Mouse (Mus musculus) ES-E14 (cell line): ENCODE measurements around the gene Rnf167.
A peak's percentile ranks its signal among the peaks of the same experiment; 100 is the strongest.

ENCODE experiments used
- CHD2 ChIP-seq: IDR thresholded peaks from 2 replicates; pipeline ENCODE4 v1.6.1; 2014; ENCODE audit warnings: mild to moderate bottlenecking, low read depth, low read length, inconsistent platforms
- HCFC1 ChIP-seq: IDR thresholded peaks from 2 replicates; pipeline ENCODE4 v1.6.1; 2012; ENCODE audit warnings: low read length, inconsistent platforms, borderline replicate concordance; ENCODE audit not compliant: insufficient read depth
- ZC3H11A ChIP-seq: IDR thresholded peaks from 2 replicates; pipeline ENCODE4 v1.6.1; 2012; ENCODE audit warnings: low read depth, mild to moderate bottlenecking, inconsistent platforms, low read length, borderline replicate concordance
- ZNF384 ChIP-seq: IDR thresholded peaks from 2 replicates; pipeline ENCODE4 v1.6.1; 2012; ENCODE audit warnings: low read depth, low read length, inconsistent platforms

DNA sequence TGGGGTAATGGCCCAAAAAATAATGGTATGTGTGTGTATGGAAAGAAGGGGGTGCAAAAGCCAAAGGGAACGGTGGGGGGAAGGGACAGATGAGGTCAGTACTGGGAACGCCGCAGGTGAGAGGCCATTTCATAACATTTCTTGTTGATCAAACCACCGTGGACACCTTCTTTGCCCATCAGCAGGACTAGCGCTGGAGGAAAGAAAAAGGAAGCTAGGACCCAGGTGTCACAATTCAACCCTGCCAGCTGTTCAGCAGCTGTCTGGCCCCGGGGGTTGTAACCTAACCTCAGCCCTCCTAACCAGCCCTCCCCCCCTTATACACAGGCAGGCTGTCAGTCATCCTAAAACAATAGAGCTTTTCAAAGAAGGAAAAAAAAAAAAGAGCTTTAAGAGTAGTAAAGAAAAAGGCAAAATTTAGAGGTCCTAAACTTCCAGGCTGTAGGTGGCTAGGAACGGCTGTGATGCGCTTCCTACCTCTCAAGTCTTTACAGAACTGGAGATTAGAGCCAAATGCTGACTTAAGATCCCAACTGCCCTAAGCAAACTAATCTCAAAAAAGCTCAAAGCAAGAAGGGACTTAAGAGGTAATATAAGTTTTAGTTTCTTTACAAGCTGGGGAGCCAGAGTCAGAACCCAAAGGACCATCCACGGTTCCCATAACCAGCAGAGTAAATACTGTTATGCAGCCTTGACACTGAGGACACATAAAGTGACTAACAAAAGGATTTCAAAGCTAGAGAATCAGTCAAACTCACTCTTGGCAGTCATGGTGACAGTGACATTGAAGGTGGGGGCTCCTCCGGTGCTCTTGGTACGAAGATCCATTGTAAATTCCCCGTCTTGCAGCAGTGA is 5.2 kb downstream of the Rnf167 start:
- TF ChIP-seq ZNF384: no peak
- TF ChIP-seq ZC3H11A: no peak
- TF ChIP-seq HCFC1: no peak
- TF ChIP-seq CHD2: peak; percentile 51; the same call in 1 of the 2 replicates
